Mouse (Mus musculus) NIH3T3 (cell line): ENCODE data around the gene Tmprss4.
A peak's percentile ranks its signal among the peaks of the same experiment; 100 is the strongest.

Source experiments
- DNase-seq: peaks from one replicate; pipeline ENCODE4 v3.0.0-alpha.2; 2012; ENCODE audit warnings: low read depth

Gene Tmprss4

DNA sequence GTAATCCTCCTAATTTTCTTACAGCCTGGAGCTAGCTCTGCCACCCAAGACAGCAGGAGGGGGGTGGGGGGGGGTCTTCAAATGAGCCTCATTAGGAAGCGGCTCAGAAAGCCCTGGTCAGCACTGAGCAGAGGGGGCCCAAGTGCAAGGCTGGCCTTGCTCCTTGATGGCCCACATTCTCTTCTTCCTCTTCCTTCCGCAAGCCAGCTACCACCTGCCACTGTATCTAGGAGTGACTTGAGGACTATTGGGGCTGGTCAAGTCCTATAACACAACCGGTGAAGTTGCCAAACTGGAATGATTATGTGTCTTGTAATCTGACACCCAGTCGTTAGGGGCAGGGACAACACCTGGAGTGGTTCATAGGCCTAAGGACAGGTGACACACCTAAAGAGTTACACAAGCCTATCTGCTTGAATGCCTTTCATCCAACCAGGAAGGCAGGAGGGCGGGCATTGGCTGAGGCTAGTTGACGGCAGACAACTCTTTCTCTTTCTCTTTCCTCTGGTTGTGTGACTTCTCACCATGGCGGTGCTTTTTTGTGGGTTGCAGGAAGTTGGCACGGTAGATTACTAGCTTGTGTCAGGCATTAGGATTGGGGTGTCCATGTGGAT, at the start of gene Tmprss4:
TSS of gene Tmprss4 (minus strand) at position 296 of the 614 bp plus-strand sequence.
- no peak for DNase-seq

DNA sequence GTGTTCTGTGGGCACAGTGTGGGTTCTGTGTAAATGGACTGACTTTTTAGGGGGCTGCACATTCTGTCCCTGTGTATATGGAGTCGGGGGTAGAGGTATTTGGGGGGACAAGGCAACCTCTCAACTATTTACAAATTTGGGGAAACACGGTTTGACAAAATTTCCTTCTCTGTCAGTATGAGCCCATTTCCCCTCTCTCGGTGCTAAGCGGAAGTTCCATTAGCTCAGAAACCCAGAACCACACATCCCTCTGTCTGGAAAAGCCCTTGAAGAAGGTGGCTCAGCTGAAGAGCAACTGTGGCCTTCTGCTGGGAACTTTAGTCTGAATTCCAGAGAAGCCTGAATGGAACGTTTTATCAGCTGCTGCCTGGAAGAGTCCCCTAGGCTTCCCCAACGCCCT, 48.5 kb upstream of the Tmprss4 start:
- no peak for DNase-seq

GRCm38 (mm10) chr9:45251990-45252389, 48.1 kb upstream of the Tmprss4 start:
- DNase-seq = no peak

GRCm38 (mm10) chr9:45251281-45251680, 47.4 kb upstream of the Tmprss4 start:
- DNase-seq = no peak

DNA sequence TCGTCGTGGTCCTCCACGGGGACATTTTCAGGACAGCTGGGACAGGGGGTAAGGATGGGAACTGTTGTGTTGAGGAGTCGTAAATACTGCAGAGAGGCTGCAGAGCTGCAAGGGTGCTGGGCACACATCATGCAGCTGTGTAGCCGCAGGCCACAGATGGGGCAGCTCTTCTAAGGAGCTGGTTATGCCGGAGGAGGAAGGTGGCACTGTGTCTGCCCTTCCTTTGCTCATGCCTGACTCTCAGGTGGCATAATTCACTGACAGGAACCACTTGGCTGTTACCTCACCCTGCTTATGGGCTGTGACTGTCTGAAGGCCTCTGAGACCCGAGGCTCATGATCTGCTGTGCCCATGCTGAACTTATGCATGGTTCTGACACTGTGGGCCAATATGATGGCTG, 46.4 kb upstream of the Tmprss4 start:
- no peak for DNase-seq

DNA sequence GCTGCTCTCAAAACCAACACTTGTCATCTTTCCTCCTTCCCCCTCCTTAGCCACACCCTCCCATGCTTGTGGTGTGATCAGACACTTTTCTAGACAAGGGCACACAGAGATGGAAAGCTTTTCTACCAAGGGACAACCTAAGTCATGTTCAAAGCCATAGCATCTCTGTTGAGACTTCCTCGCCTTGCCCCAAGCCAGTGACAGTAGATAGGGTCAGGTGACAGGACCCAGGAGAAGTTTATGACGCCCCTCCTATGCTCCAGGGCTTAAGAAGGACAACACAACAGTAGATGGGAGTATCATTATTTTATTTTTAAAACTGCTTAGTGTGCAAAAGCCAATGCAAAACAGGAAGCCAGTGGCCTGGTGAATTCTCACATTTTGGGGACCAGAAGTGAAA, 43.6 kb upstream of the Tmprss4 start:
- DNase-seq = no peak

- no peak for DNase-seq
Measured at GRCm38 (mm10) chr9:45246060-45246459, 42.2 kb upstream of the Tmprss4 start.

DNA sequence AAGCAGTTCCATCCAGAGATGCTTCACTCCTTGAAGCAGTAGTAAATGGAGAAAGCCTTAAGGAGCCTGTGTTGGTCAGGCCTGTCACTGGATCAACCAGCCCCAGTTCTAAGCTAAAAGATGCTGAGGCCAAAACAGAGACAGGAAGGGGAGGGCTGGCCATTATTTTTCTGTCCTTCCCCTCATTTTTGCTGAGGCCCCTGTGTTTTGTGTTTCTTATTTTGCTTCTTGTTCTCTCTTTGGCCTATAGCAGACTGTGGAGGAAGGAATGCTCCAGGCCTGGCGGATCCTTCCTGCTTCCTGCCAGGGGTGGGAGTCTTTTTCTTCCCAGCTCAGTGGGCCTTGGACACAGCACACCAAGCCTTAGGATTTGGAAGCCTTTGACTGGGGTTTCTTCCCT, 41.5 kb upstream of the Tmprss4 start:
- no peak for DNase-seq

- no peak for DNase-seq
Measured at GRCm38 (mm10) chr9:45241397-45241796, 37.5 kb upstream of the Tmprss4 start.

GRCm38 (mm10) chr9:45236744-45237143, 32.9 kb upstream of the Tmprss4 start:
- no peak for DNase-seq

GRCm38 (mm10) chr9:45235668-45236227, 31.9 kb upstream of the Tmprss4 start:
- DNase-seq = no peak

DNA sequence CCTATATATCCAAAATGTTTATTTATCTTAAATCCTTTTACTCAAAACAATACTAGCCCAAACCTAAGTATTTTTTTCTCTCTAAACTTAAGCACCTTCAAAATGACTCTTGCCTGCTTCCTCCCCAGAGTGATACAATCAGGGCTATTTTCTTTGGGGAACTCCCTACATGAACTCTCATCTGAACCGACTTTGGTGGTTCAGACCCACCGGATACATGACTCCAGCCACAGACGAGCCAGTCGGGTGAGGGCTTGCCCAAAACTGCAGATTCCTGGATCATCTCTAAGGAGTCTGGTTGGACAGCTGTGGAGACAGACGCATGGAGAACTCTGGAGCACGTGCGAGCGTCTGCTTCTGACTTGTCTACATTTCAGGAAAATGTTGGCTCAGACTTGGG, 25.5 kb upstream of the Tmprss4 start:
- no peak for DNase-seq

- DNase-seq = peak; percentile 82
Measured at GRCm38 (mm10) chr9:45221567-45221966, 17.7 kb upstream of the Tmprss4 start.

DNA sequence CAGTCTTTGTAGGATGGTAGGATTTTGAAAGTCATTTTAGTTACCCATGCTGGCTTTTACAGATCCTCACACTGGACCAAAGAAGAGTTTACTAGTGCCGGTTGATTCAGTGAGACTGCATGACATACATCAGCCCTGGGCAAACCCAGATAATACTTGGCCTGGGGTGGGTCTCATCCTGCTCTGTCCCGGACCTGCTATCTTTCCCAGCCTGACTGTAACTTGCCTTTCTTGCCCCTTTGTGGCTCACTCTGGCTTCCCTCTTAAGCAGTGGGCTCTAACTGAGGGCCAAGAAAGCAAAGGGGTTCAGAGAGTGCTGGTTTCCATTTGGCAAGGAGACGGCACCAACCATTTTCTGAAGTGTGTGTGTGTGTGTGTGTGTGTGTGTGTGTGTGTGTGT, 15.8 kb upstream of the Tmprss4 start:
- DNase-seq = no peak

- DNase-seq = no peak
Measured at GRCm38 (mm10) chr9:45215526-45216179, 11.8 kb upstream of the Tmprss4 start.

DNA sequence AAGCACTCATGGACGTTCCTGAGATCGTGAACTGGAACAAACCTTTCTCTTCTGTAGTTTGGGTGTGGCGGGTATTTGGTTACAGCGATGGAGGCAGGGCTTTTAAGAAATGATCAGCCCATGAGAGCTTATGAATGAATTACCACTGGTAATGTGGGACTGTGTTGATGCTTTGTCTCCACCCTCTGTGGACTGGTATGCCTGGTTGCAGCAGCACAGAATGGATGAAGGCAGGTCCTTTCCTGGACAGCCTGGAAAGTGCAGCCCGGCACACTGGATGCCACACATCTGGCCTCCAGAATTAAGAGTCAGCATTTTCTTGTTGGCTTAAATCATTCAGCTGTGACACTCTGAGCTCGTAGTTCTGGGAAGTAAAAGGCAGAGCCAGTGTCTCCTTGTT, 8.1 kb upstream of the Tmprss4 start:
- DNase-seq = no peak

DNA sequence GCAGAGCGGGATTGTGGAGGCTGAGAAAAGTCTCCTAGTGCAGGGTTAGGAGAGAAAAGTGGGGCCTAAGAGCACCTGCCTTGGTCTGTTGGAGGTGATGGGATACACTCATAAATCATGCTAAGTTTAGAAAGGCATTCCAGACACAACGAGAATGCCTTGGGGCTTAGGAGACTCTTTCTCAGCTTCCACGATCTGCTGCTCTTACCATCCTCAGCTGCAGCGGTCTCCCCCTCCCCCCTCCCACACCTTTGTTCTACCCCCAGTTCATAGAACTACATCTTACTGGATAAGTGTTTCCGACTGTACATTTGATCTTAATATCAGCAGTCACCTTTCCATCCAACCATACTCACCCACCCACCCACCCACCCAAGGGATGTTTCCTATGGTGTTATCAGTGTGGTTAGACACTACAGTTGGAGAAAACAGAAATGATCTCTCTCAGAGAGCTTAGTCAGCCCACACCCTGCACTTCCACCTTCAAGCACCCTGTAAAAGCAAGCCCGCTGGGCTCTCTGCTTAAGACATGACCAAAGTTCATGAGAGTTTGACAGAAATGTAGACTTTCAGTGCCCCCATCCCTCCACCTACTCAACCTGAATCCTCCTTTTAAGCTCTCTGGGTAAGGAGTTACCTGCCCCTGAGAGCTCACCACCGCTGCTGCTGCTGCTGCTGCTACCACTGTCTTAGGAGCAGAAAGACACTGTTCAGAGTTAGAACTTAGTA, 3.3 kb upstream of the Tmprss4 start:
- DNase-seq = no peak

DNA sequence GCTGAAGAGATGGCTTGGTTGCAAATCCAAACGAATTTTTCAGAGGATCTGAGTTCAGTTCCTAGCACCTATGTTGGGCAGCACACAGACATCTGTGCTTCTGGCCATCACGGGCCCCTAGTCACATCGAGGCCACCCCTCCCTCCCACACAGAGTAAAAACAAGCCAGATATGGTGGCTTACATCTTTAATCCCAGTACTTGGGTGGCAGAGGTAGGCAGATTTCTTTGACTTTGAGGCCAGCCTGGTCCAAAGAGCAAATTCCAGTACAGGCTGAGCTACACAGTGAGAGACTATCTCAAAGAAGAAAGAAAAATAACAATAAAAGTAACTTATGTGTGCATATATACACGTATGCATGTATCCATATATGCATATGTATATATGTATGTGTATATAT, 2.2 kb upstream of the Tmprss4 start:
- DNase-seq = no peak

DNA sequence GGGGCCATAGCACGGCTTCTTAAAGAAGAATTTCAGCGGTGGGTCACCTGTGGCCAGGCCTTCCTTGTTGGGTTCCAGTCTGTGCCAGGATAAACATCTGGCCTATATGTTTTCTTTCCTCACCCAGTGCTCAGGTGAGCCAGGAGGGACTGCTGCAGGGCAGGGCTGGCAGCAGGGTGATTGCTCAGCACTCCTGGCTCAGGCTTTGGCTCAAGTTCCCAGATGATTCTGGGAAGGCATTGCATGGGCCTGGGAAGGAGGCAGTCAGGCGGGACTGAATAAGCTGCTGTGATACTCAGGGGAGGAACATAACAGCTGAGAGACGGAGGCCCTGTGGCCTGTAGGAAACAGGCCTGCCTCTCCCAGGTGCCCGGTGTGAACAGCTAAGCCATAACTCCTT, 1.3 kb upstream of the Tmprss4 start:
- DNase-seq = no peak

- no peak for DNase-seq
Measured at GRCm38 (mm10) chr9:45202021-45202798, 1.7 kb downstream of the Tmprss4 start.

- no peak for DNase-seq
Measured at GRCm38 (mm10) chr9:45201319-45201947, 2.5 kb downstream of the Tmprss4 start.

- no peak for DNase-seq
Measured at GRCm38 (mm10) chr9:45197549-45197948, 6.3 kb downstream of the Tmprss4 start.
